Mouse (Mus musculus): ENCODE results near the gene Dync1i1. TPM values are rescaled to one million over a fixed set of nuclear protein-coding genes. Genes with fewer than 3 reads are reported as not detected.

Gene Dync1i1
- total RNA-seq, 1 experiment from 2014 or later = 2.3 TPM

DNA sequence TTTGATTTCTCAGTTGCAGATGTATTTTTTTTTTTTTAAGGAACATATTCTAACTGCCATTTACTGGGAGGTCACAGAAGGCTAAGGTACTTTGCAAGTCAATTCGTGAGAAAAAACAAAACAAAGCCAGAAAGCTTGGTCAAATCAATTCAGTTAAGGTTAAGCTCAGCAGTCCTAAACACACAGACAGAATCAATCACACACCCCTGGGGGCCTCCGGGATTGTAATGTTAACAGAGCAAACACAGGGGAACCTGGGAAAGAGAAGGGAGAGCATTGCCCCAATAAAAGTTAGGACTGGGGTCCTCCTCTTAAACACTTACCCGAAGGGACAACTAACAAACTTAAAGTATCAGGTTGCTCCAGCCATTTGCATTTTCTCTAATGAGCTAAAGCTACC is 344.6 kb downstream of the Dync1i1 start:
- no peak for DNase-seq

DNA sequence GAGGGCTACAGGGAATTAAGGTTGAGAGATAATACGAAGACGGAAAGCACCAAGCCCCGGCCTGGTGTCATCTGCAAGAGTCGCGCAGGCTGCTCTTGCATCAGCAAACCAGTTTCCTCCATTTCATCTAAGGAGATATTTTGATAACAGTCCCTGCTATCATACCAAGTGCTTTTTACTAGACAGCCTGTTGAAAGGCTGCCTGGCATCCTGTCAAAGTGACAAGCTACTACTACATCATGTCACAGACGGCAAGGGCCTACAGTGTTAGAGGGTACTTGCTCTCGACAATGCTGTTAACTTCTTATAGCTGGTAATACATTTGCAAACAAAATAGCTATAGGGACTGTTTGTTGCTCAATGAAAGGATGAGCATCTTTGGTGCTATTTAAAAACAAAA is 345.6 kb downstream of the Dync1i1 start:
- no peak for DNase-seq

DNA sequence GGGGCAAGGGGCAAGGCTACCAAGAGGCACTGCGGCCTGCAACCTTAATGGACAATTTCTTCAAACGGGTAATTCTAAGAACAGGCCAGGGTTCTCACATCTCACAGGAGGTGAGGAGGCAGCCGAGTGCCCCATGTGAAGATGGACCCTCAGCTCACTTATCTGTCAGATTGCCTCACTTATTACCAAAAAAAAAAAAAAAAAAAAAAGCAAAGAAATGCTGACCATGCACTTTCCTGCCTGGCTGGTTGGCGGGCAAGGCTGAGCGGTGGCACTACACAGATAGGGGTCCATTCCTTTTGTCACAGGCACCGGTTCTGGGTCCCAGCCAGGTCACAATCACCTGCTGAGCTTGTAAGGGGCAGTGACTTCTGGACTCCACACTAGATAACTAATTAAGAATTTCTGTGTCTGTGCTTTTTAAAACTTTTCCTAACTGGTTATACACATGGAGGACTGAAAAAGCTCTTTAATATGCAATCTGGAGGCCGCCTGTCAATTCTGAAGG is 350.6 kb downstream of the Dync1i1 start:
- no peak for DNase-seq

DNA sequence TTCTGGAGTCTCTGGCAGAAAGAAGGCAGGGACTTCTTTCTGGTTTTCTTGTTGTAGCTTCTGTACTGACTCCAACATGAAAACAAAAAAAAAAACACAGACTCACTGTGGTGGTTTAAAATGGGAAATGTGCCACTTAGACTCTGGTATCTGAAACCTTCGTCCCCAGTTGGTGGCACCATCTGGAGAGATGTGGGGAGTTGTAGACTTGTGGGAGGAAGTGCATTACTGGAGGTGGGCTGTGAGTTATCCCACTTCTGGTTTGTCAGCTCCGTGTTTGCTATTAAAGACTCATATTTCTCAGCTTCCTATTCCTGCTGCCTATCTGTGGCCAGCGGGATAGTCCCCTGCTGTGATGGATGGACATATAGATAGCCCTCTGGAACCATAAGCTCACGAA is 351.8 kb downstream of the Dync1i1 start:
- no peak for DNase-seq

Other genes with a start within 250 kb of the Dync1i1 start
- gene Pdk4, start 229.3 kb upstream of the Dync1i1 start, total RNA-seq (2021) = 533 and 734 TPM in 2 replicates